Mouse (Mus musculus) right cerebral cortex, adult 2 months (tissue): ENCODE results near the gene Apbb2.

ENCODE experiments used
- DNase-seq, 2 experiments: peaks; one replicate each; pipeline ENCODE4 v3.0.0; 2021 to 2022; ENCODE audit warnings: low spot score in 2 of 2

Apbb2 gene

GRCm38 (mm10) chr5:66618597-66618996, at the start of gene Apbb2:
Gene Apbb2, minus strand, starts transcription at chr5:66618784.
- peak; percentile 91 to 94 for DNase-seq

- no peak for DNase-seq
These were observed 35.6 kb upstream of the Apbb2 start for GRCm38 (mm10) chr5:66654220-66654619.

GRCm38 (mm10) chr5:66647504-66647903, 28.9 kb upstream of the Apbb2 start:
- no peak for DNase-seq

DNA sequence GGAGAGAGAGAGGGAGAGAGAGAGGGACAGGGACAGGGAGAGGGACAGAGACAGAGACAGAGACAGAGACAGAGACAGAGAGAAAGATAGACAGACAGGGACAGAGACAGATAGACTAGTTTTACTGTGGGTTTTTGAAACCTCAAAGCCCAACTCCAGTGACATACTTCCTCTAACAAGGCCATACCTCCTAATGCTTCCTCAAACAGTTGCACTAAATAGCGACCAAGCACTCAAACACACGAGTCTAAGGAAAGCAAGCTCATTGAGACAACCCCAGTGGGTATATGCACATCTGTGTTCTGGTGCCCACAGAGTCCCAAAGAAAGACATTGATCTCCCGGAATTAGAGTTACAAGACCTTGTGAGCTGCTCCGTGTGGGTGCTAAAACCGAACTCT, 24.7 kb upstream of the Apbb2 start:
- DNase-seq = no peak

DNA sequence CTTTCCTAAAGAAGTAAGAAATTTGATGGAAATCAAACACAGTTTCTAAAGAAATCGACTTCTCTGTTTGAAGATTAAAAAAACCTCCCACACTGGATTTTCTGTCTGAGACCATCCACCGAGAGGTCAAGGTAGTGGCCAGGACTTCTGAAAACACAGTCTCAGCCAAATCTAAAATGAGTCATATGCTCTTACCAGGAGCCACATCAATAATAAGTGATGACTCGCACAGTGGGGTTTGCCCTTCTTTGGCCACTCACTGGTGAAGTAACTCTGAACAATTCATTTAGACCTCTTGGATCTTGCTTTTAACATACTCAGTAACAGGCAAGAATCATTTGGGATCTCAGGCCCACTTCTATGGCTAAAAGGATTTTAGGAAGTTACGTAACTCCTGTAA, 23.6 kb upstream of the Apbb2 start:
- no peak for DNase-seq

GRCm38 (mm10) chr5:66635459-66636079, 17.0 kb upstream of the Apbb2 start:
- DNase-seq = no peak

DNA sequence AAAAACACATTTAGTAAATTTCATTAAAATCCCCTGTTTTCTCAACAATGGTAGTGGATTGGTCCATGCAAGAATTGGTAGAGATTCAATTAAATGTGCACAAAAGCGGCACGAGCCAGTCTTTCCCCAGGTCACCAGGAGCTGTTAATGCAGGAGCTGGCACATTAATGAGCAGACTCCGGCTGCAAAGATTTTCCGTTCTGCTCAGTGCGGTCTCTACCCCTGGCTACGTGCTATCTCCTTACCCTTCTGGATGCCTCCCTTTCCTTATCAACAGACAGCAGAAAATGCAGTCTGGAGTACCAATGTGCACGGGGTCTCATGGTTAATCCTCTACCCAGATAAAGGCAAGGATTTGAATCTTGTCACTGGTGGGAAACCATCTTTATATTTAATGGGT, 9.2 kb upstream of the Apbb2 start:
- no peak for DNase-seq

DNA sequence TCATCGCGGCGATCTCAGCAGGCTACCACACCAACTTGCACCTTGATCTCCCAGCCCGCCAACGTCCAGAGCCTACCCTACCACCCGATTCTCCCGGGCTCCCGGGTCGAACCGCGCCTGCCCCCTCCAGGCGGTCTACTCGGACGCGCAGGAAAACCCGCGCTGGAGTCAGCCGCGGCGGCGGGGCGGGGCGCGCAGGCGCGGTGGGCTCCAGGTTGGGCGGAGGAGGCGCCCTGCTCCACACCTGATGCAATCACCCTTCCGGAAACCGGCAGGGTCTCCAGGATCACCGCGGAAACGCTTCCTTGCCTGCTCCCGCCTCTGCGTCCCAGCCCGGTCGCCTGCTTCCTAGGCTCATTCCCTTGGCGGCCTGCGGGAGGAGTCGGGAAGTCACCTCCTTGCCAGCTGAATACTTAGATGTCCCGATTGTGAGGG, 1.6 kb upstream of the Apbb2 start:
- peak; percentile 84 to 87 for DNase-seq

GRCm38 (mm10) chr5:66619675-66620074, 1.1 kb upstream of the Apbb2 start:
- no peak for DNase-seq

DNA sequence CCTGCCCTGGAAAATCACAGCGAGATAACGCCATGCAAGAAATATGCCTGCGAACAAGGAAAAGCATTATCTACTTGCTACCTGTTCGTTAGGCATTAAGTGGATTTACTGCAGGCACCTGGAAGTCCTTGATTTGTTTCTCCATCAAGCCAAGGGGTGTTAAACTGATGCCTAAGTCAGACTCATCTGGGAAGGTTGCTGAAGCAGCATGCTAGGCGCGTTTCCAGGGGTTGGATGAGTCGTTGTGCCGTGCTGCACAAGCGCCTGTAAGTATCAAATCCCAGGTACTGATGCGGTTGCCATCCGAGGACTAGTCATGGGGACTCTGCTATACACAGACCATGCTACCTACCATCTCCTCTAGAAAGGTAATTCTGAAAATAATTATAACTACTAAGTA, 611 bp upstream of the Apbb2 start:
- no peak for DNase-seq

- peak in 1 of 2 experiments; percentile 40 for DNase-seq
These were observed 593 bp downstream of the Apbb2 start for GRCm38 (mm10) chr5:66617921-66618460.

- no peak for DNase-seq
These were observed 3.6 kb downstream of the Apbb2 start for GRCm38 (mm10) chr5:66614940-66615339.

- DNase-seq = no peak
These were observed 4.9 kb downstream of the Apbb2 start for GRCm38 (mm10) chr5:66613725-66614124.

GRCm38 (mm10) chr5:66612964-66613363, 5.6 kb downstream of the Apbb2 start:
- DNase-seq = no peak

DNA sequence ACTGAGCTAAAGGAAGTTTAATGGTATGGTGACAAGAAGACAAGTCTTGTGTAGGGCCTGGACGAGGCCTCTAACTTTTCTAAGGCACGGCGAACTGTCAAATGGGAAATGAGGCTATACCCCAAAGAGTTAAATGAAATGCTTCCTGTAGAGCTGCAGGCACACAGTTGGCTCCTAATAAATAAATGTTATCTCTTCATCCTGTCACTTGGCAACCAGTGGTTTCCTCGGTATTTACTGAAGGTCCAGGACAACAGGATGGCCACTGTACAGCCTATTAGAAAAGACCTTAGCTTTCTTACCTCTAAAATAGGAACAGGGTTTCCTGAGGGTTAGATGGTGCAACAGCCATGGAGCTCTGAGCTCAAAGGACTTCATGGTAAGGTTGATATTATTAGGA, 6.7 kb downstream of the Apbb2 start:
- DNase-seq = no peak

DNA sequence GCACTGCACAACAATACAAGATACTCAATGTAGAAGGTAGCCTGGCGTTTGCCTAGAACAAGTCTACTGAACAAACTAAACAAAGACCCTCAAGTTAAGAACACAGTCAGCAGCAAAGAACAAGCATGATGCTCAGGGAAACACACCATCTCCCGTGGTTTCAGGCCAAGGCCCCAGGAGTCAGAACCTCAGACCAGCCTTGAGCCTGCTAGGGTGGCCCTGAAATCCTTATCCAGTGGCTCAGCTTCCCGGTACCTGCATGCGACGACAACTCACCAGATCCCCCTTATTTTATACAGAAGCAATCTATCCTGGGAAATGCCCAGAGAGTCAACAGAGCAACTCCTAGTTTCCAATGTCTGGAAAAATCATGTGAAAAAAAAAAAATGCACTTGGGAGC, 7.2 kb downstream of the Apbb2 start:
- no peak for DNase-seq

DNA sequence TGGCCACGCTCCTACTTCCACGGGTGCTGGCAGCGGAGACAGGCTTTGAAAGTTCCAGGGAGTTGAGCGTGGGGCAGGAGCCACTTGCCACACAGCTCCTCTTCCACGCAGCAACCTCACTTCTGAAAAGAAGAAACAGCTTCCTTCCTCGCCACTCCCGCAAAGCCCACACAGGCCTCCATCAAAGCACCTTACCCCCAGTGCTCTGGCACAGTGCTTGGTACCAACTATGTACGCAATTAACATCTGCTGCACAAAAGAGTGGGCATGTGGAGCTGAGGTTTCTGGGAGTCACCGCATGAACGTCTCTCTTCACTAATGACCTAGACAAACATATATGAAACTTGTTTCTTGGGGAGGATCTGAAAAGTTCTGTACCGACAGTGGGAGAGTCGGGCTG, 8.3 kb downstream of the Apbb2 start:
- DNase-seq = no peak

DNA sequence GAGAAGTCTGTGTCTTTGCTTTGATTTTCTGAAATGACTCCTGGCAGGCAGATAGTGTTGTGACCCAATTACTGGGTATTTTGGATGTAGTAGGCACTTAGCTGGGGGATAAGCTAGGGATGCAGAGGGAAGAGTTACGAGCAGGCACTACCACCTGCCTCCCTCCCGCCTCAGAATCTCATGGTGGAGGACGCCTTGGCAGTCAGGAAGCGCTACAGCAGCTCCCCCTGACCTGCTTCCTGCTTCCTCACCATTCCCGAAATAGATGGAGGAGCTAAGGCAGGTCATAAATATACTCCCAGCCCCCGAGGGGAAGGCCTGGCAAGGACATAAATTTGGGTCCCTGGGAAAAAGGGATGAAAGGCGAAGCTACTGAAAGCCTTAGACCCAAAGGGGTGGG, 9.3 kb downstream of the Apbb2 start:
- DNase-seq = peak in 1 of 2 experiments; percentile 35

DNA sequence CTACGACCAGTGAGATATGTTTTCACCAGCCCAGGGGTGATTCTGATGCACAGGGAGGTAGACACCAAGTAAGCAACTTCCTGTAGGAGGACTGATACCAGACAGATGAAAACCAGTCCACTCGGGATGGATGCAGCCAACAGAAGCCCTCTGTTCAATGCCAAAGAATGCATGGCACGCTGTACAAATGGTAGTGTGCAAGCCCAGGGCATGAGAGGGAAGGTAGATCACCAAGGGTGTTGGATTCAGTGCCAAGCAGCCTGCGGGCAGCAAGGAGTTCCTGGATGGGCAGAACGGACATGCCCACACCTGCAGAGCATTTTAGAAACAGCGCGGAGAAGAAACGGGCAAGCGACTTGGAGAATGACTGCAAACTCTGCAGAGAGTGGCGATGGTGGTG, 10.8 kb downstream of the Apbb2 start:
- no peak for DNase-seq

DNA sequence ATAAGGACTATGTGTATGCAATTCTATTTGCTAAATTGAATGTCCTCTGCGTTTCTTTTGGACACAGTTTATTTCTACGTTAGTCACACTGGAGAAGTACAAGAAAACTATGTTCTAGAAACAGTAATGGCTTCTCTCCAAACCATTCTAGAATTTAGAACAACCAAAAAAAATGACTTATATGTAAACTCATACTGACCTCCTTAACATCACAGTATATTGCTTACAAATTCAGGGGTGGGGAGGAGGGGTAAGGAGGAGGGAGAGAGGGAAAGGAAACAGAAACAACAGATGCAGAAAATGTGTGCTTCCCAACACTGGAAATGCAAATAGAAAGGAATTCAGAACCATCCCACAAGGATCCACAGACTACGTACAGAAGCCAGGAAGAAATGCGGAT, 11.4 kb downstream of the Apbb2 start:
- DNase-seq = no peak

DNA sequence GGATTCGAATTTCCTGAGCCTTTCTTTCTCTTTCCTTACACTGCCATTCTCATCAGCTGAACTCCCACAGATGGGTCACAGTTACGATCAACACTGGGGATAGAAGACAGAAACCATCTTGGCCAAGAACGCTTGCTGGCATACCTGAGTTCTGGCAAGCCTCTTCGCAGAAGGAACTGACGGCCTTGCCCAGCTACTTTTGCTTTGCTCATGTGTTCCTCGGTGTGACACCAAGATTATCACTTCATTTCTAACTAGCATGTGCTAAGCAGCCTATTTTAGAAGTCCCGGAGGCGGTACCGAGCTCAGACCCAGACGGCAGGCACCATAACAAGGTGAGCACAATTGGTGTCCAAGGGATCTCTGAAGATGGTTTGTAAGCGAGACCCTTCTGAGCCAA, 12.9 kb downstream of the Apbb2 start:
- peak in 1 of 2 experiments; percentile 32 for DNase-seq

- no peak for DNase-seq
These were observed 14.2 kb downstream of the Apbb2 start for GRCm38 (mm10) chr5:66604423-66604822.

DNA sequence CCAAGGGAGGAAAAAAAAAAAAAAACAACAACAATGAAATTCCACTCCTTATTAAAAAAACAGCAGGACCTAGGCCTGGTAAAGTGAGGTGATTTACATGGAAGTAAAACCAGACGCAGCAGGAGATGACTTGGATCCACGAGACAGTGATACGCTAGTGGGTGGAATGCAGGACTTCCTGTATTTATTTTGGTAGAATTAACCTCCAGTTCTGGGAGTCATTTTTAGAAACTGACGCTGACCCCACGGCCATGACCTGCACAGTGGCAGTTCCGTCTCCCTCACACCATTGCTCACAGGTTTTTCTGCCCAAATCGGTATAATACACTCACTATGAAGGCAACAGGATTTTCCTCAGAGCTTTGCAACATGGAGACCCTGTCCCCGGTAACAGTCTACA, 14.8 kb downstream of the Apbb2 start:
- no peak for DNase-seq

- DNase-seq = no peak
These were observed 15.4 kb downstream of the Apbb2 start for GRCm38 (mm10) chr5:66603223-66603622.
